Mouse (Mus musculus): ENCODE measurements around the gene Gm20708. TPM values are rescaled to one million over a fixed set of nuclear protein-coding genes. Genes with fewer than 3 reads are reported as not detected.
A peak's percentile ranks its signal among the peaks of the same experiment; 100 is the strongest.

The Gm20708 gene
- total RNA-seq (2021): 1 to 10 TPM; 3.1 to 4.3 TPM

DNA sequence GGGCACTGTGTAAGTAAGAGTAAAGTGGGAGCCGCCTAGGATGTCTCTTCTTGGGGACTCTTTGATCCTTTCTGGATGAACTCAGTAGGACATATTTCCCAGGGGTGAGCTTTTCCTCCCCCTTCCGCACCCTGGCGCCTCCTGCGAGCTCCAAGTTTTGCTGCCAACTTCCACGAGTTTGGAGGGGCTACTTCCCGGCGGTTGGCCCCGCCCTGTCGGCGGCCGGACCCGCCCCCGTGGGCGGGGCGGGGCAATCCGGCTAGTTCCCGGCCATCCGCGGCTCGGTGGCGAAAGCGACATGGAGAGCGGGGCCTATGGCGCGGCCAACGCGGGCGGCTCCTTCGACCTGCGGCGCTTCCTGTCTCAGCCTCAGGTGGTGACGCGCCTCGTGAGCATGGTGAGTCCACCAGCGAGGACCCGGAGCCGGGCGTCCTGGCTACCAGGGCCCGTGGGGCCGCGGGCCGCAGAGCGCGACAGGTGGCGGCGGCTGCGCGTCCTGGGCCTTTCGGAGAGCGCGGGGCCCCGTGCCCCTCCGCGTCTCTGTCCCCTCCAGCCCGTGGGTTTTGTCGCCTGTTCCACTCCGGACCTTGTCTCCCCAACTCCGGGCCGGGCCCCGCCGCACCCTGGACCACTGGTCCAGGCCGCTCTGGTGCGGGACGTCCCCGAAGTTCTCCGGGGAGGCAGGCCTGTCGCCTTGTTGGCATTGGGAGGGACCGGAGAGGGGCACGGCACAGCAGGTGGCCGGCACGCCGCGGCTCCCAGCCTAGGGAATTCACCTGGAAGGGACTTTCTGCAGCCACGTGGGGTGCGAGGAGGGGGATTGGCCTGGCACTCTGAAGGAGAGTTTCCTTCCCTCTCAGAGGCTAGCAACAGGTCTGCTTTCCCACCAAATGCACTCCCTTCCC, at the start of gene Gm20708, which contains the start of gene Syngr2:
Gm20708 (plus strand) TSS at position 262 of the 905 bp plus-strand sequence.
Syngr2 (plus strand) TSS at position 262 of the 905 bp plus-strand sequence.
- intact Hi-C loops (cut with DNase I): no loop called here
- DNase-seq (ENCODE audit: extremely low spot score in 1 of 2, low spot score in 2 of 2): peak in 1 of 2 experiments; percentile 83

DNA sequence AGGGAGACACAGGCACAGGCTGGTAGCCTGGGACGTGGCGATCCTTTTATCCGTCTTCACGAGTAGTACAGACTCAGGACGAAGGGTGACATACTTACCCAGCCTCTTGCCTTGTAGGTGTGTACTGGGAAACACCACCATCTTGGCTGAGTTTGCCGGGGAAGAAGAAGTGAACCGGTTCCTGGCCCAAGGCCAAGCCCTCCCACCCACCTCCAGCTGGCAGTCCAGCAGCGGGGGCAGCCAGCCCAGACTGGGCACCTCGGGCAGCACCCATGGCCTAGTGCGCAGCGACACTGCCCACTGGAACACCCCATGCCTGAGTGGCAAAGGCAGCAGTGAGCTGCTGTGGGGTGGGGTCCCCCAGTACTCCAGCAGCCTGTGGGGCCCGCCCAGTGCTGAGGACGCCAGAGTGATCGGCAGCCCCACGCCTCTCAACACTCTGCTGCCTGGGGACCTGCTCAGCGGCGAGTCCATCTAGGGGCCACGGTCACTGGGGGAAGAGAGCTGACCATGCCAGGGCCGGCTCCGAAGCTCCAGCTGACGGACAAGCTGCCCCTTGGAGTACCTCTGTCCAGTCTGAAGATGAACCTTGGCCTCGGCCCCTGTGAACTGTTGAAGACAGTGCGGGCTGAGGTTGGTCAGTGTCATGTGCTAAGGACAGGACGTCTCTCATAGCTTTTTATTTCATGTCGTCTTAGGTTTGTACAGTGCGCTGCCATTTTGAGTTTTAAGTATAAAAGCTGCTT, 48.9 kb upstream of the Gm20708 start:
- no peak for DNase-seq (ENCODE audit: extremely low spot score in 1 of 2, low spot score in 2 of 2)
- intact Hi-C loops (cut with DNase I): no loop called here

DNA sequence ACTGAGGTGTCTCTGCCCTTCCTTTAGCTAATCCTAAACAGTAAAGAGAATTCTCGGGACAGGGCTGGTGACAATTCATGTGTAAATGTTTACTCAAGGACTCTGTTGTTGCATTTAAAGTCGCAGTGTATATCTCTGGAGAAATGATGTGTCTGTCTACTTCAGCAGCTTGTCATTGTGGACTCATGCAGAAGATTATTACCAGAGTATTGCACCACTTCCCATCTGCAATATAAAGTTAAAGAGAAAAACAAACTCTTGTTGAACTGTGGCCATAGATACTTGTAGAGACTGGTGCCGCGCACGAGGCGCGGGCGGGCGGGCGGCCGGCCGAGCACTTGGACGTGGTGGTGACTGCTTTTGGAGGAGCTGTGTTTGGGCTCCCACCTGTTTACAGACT, 47.7 kb upstream of the Gm20708 start:
- no peak for DNase-seq (ENCODE audit: extremely low spot score in 1 of 2, low spot score in 2 of 2)
- intact Hi-C loops (cut with DNase I): no loop called here

DNA sequence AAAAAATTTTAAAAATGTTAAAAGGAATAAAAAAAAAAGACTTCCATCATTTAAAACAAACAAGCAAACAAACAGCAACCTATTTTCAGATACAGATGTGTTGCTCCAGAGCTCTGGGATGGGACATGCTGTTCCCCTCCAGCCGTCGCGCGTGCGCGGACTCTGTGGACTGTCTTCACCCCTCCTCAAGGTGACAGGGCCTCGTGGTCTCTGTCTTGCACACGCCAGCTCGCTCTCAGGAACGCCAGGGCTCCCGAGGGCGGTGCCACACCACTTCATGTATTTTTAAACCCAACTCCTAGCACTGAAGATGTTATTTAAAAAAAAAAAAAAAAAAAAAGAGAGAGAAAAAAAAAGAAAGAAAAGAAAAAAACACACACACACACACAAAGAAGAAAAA, 47.2 kb upstream of the Gm20708 start:
- DNase-seq (ENCODE audit: extremely low spot score in 1 of 2, low spot score in 2 of 2): no peak
- intact Hi-C loops (cut with DNase I): no loop called here

DNA sequence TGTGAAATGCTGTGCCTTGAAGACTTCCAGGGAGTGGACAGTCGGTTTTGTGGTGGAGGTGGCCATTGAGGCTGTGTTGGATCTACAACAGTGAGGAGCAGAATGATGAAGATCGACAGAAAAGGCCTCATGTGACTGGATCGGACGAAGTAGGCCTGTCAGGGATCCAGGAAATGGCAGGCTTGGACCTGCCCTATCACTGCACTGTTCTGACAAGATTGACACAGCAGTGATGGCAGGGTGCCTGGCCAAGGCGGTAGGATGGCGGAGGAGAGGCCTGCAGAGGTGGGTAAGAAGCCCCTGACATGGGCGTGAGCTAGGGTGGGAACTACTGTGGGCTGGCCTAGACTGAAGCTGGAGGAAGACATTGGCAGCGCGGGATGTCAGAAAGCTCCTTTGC, 45.1 kb upstream of the Gm20708 start:
- intact Hi-C loops (cut with DNase I): no loop called here
- no peak for DNase-seq (ENCODE audit: extremely low spot score in 1 of 2, low spot score in 2 of 2)

DNA sequence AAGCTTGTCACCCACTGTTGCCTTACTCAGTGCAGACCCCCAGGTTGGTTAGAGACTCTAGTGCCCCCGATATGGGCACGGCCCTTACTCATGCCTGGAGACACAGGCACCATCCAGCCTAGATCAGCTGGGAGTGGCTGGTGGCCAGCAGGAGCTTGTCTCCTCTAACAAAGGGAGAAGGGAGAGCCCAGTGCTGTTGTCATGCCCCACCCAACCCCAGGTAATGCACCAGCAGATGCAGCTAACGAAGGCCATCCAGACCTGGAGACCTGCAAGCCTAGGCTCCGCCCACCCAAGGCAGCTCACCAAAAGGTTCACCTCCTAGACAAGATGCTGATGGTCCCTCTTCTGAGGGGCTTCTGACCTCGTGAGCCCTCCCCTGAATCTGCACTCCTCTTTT, 44.1 kb upstream of the Gm20708 start:
- intact Hi-C loops (cut with DNase I): no loop called here
- DNase-seq (ENCODE audit: extremely low spot score in 1 of 2, low spot score in 2 of 2): peak in 1 of 2 experiments; percentile 34

DNA sequence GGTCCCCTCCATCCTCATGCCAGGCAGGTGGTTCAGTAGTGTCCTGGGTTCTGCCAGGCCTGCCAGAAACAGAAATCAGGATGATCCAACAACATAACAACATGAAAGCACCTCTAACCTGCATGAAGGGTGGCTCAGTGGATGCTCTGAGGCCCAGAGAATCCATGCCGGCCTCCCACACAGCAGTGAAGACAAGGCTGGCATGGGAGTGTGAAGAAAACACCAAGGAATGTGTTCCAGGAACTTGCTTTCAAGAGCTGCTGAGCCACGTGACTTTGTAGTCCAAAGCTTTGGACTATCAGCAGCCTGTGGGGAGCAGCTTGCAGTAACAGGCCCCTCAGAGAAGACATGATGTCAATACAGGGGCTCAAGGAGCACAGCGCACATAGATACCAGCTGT, 43.2 kb upstream of the Gm20708 start:
- intact Hi-C loops (cut with DNase I): no loop called here
- DNase-seq (ENCODE audit: extremely low spot score in 1 of 2, low spot score in 2 of 2): no peak

DNA sequence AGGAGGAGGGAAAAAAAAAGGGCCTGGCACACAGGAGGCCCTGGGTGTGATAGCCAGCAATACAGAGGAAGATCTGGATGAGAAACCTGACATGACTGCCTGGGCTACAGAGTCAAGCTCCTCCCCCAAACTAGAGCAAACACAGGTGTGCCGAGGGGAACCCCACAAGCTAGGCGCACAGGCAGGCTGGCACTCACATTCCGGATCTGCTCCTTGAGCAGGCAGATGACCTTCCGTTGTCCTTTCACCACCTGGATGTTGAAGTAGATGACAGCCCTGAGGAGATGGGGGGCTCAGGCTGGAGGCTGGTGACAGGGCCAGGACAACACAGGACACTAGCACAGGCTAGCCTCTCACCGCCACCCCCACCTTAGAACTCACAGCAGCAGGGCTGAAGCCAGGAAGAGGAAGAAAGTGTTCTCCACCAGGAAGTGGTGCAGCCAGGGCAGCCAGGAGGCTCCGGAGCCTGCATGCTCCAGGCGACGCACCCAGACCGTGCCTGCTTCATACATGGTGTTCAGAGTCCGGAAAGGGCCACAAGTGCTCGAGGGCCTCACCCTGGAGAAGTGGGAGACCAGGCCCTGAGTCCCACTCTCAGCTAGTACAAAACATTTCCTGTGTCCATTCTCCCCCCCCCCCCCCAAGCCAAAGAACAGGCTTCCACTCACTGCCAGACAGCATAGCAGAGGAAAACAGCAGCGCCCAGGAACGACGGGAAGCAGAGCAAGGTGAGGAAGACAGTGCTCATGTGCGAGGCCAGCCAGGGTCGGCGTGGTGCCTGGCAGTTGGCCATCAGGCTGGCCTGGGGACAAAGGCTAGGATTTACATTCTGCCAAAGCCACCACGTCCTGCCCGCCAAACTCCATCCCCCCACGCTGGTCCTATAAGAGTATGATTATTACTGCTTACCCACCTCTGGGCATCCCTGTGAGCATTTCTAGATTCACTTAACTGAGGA, 40.5 kb upstream of the Gm20708 start:
- DNase-seq (ENCODE audit: extremely low spot score in 1 of 2, low spot score in 2 of 2): peak in 1 of 2 experiments; percentile 44
- intact Hi-C loops (cut with DNase I): no loop called here

DNA sequence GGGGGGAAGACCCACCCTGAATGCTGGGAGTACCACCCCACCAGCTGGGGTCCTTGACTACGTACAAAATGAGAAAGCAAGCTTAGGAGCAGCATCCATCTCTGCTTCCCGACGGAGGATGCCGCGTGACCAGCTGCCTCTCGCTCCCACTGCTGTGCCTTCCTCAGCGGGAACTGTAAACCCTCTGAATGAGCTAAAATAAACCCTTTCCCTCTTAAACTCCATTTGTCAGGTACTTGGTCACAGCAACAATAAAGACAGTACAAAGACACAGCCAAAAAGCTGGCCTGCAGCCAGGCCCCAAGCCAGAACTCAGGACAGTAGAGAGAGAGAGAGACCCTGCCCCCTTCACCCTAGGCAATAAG, 39.8 kb upstream of the Gm20708 start:
- peak in 1 of 2 experiments; percentile 22 for DNase-seq (ENCODE audit: extremely low spot score in 1 of 2, low spot score in 2 of 2)

DNA sequence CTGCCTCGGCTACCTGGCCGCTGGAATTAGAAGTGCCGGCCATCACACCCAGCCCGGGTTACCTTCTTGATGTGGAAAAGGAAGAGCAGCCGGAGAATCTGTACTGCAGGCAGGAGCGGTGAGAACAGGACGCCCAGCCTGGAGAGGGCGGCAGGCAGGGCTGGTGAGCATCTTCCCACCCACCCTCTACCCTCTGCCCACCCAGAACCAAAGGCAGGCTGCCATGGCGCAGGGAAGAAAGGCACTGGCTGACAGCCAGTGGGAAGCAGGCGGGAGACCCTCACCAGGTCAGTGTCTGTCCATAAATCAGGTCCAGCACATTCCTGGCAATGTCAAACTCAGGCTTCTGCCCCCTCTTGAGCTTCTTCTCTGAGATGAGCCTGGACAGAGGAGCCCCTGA, 39.1 kb upstream of the Gm20708 start:
- no peak for DNase-seq (ENCODE audit: extremely low spot score in 1 of 2, low spot score in 2 of 2)
- intact Hi-C loops (cut with DNase I): no loop called here

More for the DNA sequence above, 39.8 kb upstream of the Gm20708 start:
- intact Hi-C loops (cut with DNase I): no loop called here

DNA sequence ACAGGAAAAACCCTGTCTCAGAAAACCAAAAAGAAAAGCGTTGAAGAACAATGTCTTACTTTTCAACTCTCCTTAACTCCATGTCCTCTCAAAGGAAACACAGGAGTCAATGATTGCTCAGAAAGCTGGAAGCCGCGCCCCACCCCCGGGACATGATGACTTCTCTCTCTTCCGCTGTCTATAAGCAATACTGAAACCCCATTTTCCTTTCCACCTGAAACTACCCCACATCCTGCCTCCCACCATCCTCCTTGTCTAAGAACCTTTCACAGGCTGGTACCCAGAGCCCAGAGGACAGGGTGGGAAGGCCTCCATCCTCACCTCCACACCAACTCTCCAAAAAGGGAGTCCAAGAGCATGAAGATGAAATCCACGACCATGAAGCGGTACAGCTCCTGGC, 37.1 kb upstream of the Gm20708 start:
- no peak for DNase-seq (ENCODE audit: extremely low spot score in 1 of 2, low spot score in 2 of 2)
- intact Hi-C loops (cut with DNase I): no loop called here

DNA sequence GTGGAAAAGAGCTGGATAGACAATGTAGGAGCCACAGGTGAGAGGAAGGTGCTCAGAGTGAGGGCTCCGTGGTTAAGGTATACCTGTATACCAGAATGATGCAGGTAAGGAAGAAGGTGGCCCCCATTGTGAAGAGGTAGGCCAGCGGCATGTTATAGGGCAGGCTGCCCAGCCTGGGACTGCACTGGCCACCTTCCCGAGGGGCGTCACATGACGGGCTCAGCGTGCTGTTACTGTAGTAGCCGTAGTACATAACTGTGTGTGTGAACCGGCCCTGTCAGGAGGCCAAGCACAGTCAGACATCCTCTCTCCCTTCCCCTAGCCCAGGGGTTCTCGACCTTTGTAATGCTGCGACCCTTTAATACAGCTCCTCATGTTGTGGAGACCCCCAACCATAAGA, 34.5 kb upstream of the Gm20708 start:
- DNase-seq (ENCODE audit: extremely low spot score in 1 of 2, low spot score in 2 of 2): no peak
- intact Hi-C loops (cut with DNase I): no loop called here

DNA sequence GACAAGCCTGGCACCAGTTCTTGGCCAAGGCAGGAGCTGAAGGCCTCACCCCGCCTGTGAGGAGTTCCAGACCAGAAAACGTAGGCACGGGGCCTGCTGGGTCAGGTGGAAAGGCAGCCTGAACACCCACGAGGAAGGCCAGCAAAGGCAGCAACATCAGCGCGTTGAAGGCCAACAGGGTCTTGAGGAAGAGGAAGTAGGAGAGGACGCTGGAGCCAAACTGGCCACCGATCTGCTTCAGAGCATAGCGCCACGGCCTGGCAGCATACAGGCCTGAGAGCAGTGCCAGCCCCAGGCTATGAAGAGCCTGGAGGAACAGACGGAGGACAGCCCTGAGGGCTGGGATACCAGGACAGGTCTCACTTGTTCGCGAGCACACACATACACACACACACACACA, 33.9 kb upstream of the Gm20708 start:
- intact Hi-C loops (cut with DNase I): no loop called here
- no peak for DNase-seq (ENCODE audit: extremely low spot score in 1 of 2, low spot score in 2 of 2)

DNA sequence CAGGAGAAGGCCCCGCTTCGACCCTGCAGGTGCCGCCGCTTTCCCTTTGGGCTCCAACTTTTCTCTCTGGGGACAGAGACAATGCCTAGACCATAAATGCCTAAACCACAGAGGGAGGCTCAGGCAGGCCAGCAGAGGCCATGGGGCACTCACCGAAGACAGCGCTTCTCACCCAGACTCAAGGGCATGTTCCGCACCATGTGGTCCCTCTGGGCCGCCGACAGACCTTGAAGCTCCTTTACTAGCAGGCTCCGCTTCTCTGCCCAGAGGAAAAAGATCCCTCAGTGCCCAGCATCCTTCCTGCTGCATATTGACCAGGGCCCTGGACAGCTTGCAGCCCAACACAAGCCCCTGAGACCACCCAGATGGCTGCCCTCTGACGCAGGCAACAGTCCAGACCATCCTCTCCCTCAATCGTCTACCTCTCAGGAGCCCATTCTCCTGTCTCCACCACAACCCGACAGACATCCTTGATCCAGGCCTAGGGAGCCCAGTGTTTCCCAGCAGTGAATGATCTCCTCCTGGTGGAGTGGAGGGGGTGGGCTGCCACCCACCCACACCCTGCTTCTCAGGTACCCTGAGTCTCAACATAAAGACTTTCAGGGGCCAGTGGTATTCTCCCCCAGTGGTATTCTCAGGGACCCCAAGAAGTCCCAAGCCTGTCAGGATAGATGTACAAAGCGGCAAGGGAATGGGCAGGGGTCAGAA, 33.2 kb upstream of the Gm20708 start:
- DNase-seq (ENCODE audit: extremely low spot score in 1 of 2, low spot score in 2 of 2): no peak
- intact Hi-C loops (cut with DNase I): no loop called here

DNA sequence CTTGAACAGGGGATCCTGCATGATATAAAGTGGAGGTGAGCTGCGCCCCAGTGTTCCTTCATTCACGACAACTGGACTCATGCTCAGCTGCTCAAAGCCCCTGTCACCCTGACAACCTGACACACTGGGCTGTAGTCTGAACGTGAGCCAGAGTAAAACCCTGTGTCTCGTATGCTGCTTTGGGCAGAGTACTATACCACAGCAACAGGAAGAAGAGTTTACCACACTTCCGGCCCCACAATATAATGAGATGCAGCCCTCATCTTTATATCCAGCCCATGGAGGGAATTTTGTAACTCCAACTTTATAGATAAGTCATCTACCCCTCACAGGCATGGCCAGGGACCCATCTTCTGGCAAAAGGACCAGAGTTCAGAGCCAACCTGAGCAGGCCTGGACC, 32.4 kb upstream of the Gm20708 start:
- intact Hi-C loops (cut with DNase I): no loop called here
- DNase-seq (ENCODE audit: extremely low spot score in 1 of 2, low spot score in 2 of 2): no peak

DNA sequence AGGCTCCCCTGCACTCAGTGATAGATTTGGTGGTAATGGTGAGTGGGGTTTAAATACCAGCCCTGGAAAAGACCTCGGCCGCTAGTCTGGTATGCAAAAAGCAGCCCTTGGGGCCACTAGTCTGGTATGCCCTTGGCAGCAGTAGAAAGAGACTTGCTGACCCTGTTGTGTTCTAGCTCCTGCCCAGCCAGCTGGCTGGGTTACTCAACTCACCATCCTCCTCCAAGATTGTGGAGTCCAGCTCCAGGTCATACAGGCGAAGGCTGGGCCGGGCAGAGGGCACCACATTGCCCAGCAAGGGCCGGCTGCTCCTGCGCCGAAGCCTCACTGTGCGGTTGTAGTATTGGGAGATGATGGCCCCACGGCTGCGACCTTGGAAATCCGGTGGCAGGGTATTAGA, 31.4 kb upstream of the Gm20708 start:
- intact Hi-C loops (cut with DNase I): no loop called here

DNA sequence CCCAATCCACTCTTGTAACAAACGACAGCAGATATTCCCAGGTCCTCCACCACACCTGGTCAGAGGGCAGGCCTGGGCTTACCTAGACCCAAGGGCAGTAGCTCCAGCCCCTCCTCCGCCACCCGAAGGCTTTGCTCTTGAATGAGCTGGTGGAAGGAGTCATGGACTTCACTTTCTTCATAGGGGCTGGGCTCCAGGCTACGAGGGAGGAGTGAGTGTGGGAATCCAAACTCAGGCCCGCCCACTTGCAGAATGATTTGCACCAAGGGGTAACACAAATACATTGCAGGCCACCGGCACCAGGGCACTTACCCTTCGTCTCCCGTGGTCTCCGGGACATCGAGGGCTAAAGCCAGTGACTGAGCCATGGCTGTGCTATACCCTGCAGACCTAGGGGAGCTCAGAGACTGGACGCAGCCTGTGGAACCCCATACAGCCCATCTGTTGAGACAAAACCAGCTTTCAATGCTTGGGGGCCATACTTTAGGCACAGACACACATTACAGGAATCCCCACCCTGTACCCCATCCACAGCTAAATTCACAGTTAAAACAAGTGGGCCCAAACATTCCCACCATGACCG, 30.5 kb upstream of the Gm20708 start:
- DNase-seq (ENCODE audit: extremely low spot score in 1 of 2, low spot score in 2 of 2): peak in 1 of 2 experiments; percentile 53
- intact Hi-C loops (cut with DNase I): no loop called here

More for the DNA sequence above, 31.4 kb upstream of the Gm20708 start:
- DNase-seq (ENCODE audit: extremely low spot score in 1 of 2, low spot score in 2 of 2): no peak

Measured in left cerebral cortex, postnatal 10 days (tissue).